Comparison of ENCODE assay signal across 28 mouse cellular contexts in the genomic region with DNA sequence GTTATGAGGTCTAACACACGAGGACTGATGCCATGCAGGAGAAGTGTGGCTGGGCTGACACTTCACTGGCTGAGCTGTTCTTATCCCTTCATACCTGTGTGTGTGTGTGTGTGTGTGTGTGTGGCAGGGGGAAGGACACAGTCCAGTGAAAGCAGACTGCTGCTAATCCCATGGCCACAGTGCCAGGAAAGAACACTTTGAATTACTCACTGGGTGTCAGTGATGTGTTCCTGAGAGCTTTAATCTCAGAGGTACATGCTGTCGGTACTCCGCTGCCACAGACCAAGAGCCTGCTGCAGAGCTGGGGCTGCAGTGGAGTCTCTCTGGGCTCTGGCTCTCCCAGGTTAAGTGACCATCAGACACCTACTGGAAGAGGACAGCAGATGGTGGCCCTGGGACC.
DNase-seq lines count a peak whose midpoint lies in the region; ATAC-seq and TF ChIP-seq lines count a peak whose summit lies in the region.
"Had no signal": no experiment of that assay in that cellular context is flagged by ENCODE, and none has a peak within 500 bp of the region (broad histone marks: within the 10 kb centered on the region; RNA-seq: fewer than 3 reads in every experiment).

No protein-coding gene starts in this region.

- intact Hi-C loops in heart, postnatal 36 days (cut with DNase I), result no loop called here

- peak overlapping the region; percentile 20; the same call in 1 of the 2 replicates for H3K27ac ChIP-seq in heart, embryonic 12.5 days (ENCODE audit: poor library complexity, severe bottlenecking)
- peak overlapping the region; percentile 27; the same call in 1 of the 2 replicates for H3K27ac ChIP-seq in heart, embryonic 15.5 days
- H3K27ac ChIP-seq: embryonic facial prominence, embryonic 10.5 days; embryonic facial prominence, embryonic 13.5 days; forebrain, embryonic 10.5 days; forebrain, embryonic 13.5 days; hindbrain, embryonic 12.5 days; hindbrain, embryonic 15.5 days had no signal

- no peaks in the 10 kb centered on the region for H3K79me2 ChIP-seq in myocyte (ENCODE audit: control insufficient read depth, insufficient read depth)

- no peak overlapping the region for H3K4me3 ChIP-seq in heart, embryonic 12.5 days
- no peak overlapping the region for H3K4me3 ChIP-seq in heart, embryonic 15.5 days
- H3K4me3 ChIP-seq in myocyte, result no peak overlapping the region
- H3K4me3 ChIP-seq: embryonic facial prominence, embryonic 10.5 days; embryonic facial prominence, embryonic 13.5 days; erythroblast, embryonic 14.5 days; forebrain, embryonic 10.5 days; forebrain, embryonic 13.5 days; gastrocnemius, adult 2 months; hindbrain, embryonic 12.5 days; hindbrain, embryonic 15.5 days had no signal

- no peak overlapping the region for H3ac ChIP-seq in myocyte (ENCODE audit: control insufficient read depth, insufficient read length)

- H3K9ac ChIP-seq in heart, embryonic 12.5 days, result no peak overlapping the region
- no peak overlapping the region for H3K9ac ChIP-seq in heart, embryonic 15.5 days
- H3K9ac ChIP-seq: embryonic facial prominence, embryonic 13.5 days; forebrain, embryonic 13.5 days; forebrain, postnatal 0 days; hindbrain, embryonic 12.5 days; hindbrain, embryonic 15.5 days had no signal

- DNase-seq in heart, adult 11 months, result peak; percentile 83
- DNase-seq in heart, adult 8-10 months (ENCODE audit: low spot score), result no peak
- DNase-seq in heart, adult 9 months (ENCODE audit: low spot score in 2 of 2), result no peak
- DNase-seq in heart, postnatal 36 days, result no peak
- DNase-seq in layer of hippocampus, adult 18-20 months (ENCODE audit: low spot score in 2 of 2), result no peak
- DNase-seq: adrenal gland, adult 8-10 months; adrenal gland, postnatal 25 days; cerebellum, adult 11-12 months; cerebellum, adult 8-10 months; cerebellum, postnatal 10 days; cerebellum, postnatal 36 days; embryo, embryonic 11 days; forebrain, postnatal 0 days; gastrocnemius, adult 2 months; gastrocnemius, postnatal 14 days; kidney, adult 2 months had no signal

- no peaks in the 10 kb centered on the region for H3K36me3 ChIP-seq in heart, embryonic 12.5 days
- H3K36me3 ChIP-seq in heart, embryonic 15.5 days, result no peaks in the 10 kb centered on the region
- no peaks in the 10 kb centered on the region for H3K36me3 ChIP-seq in myocyte (ENCODE audit: control insufficient read depth, insufficient read depth)
- H3K36me3 ChIP-seq: embryonic facial prominence, embryonic 10.5 days; embryonic facial prominence, embryonic 13.5 days; forebrain, embryonic 10.5 days; hindbrain, embryonic 12.5 days; hindbrain, embryonic 15.5 days had no signal

- no peak overlapping the region for H3K4me2 ChIP-seq in heart, embryonic 12.5 days
- H3K4me2 ChIP-seq in heart, embryonic 15.5 days, result no peak overlapping the region
- peak overlapping the region; percentile 24 for H3K4me2 ChIP-seq in myocyte (ENCODE audit: low read depth)
- H3K4me2 ChIP-seq: embryonic facial prominence, embryonic 13.5 days; forebrain, embryonic 13.5 days; hindbrain, embryonic 12.5 days; hindbrain, embryonic 15.5 days had no signal

- ATAC-seq in heart, embryonic 12.5 days (ENCODE audit: insufficient number of reproducible peaks, low FRiP score), result 0 out of 2 replicates have a peak, but pooled peaks have one; percentile 39
- peak; percentile 55 for ATAC-seq in heart, embryonic 15.5 days (replicated peaks; ENCODE audit: insufficient number of reproducible peaks, insufficient read depth, low FRiP score, low read depth)
- ATAC-seq: activated CD4-positive, CD25-positive, alpha-beta regulatory T cell, adult 4 months; forebrain, embryonic 13.5 days; forebrain, postnatal 0 days; intestine, postnatal 0 days had no signal

- peaks cover 29% of the 10 kb centered on the region for H3K4me1 ChIP-seq in heart, embryonic 12.5 days (replicated peaks)
- H3K4me1 ChIP-seq in heart, embryonic 15.5 days (replicated peaks), result peaks cover 23% of the 10 kb centered on the region
- H3K4me1 ChIP-seq: embryonic facial prominence, embryonic 10.5 days; embryonic facial prominence, embryonic 13.5 days; forebrain, embryonic 10.5 days; forebrain, embryonic 13.5 days; hindbrain, embryonic 12.5 days; hindbrain, embryonic 15.5 days had no signal

- no peaks in the 10 kb centered on the region for H3K9me3 ChIP-seq in heart, embryonic 12.5 days (replicated peaks)
- H3K9me3 ChIP-seq in heart, embryonic 15.5 days (replicated peaks), result no peaks in the 10 kb centered on the region
- H3K9me3 ChIP-seq: embryonic facial prominence, embryonic 10.5 days; embryonic facial prominence, embryonic 13.5 days; forebrain, embryonic 10.5 days; forebrain, embryonic 13.5 days; hindbrain, embryonic 12.5 days; hindbrain, embryonic 15.5 days had no signal

- TF ChIP-seq POLR2A in myocyte (IDR thresholded peaks at IDR 0.05; ENCODE audit: insufficient read length, low read depth), result no peak

- no peaks in the 10 kb centered on the region for H3K27me3 ChIP-seq in heart, embryonic 12.5 days (replicated peaks)
- no peaks in the 10 kb centered on the region for H3K27me3 ChIP-seq in heart, embryonic 15.5 days
- H3K27me3 ChIP-seq in myocyte (ENCODE audit: control insufficient read depth, insufficient read depth, insufficient read length), result no peaks in the 10 kb centered on the region
- H3K27me3 ChIP-seq: hindbrain, embryonic 15.5 days had no signal

- WGBS in heart, embryonic 12.5 days, result 27% methylated on average over 3 of the region's 3 CpGs
- WGBS in heart, embryonic 15.5 days, result 42% methylated on average over 3 of the region's 3 CpGs

TF ChIP-seq in myocyte, 11 proteins besides CTCF, POLR2A, EP300 and RAD21:
- TF ChIP-seq POLR2AphosphoS2 (IDR thresholded peaks at IDR 0.05; ENCODE audit: insufficient read length, low read depth), result no peak
TF ChIP-seq in myocyte: peak in this region for 0.
